Mouse (Mus musculus): ENCODE data around the gene Wipi2. TPM values are rescaled to one million over a fixed set of nuclear protein-coding genes. Genes with fewer than 3 reads are reported as not detected.

Wipi2 gene
- 43.9 and 45.1 TPM in 2 replicates for polyA plus RNA-seq (2015; fragmentation: Nextera tagmentation; extraction: Ambion mirVana)

DNA sequence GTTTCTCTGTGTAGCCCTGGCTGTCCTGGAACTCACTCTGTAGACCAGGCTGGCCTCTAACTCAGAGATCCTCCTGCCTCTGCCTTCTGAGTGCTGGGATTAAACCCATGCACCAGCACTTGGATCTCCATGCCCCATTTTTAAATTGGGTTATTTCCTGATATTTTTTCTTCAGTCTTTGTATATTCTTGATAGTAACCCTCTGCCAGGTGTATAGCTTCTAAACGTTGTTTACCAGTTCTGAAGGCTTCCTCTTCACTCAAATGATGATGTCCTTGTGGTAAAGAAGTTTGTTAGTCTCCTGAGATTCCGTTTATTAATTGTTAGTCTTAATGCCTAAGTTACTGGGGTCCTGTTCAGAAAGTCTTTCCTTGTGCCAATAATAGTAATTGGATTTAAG lies at the start of gene Wipi2:
Gene Wipi2, plus strand, starts transcription at position 301 of the 400 bp plus-strand sequence.
- peak within 1 kb of the TSS; percentile 95 for H3K9ac ChIP-seq (ENCODE audit: low read depth, low read length)
- peak within 1 kb of the TSS; percentile 74 for H3K27ac ChIP-seq (ENCODE audit: low read length)
- no peak for ATAC-seq
- H3K4me2 ChIP-seq (ENCODE audit: low read length) = peak within 1 kb of the TSS; percentile 74
- no peaks in the 10 kb centered on the region for H3K27me3 ChIP-seq (ENCODE audit: control insufficient read depth, insufficient read depth, low read depth, low read length)
- no peaks in the 10 kb centered on the region for H3K9me3 ChIP-seq (replicated peaks; ENCODE audit: control insufficient read depth, low read length, poor library complexity, severe bottlenecking)
- 93% methylated on average over 2 of the region's 2 CpGs for WGBS
- peaks cover 18% of the 10 kb centered on the region for H3K4me1 ChIP-seq (ENCODE audit: control insufficient read depth, insufficient read depth, low read length)
- H3K4me3 ChIP-seq (ENCODE audit: low read depth, low read length) = peak within 1 kb of the TSS; percentile 99
- no peaks in the 10 kb centered on the region for H3K36me3 ChIP-seq (ENCODE audit: control insufficient read depth, insufficient read depth, low read length)

DNA sequence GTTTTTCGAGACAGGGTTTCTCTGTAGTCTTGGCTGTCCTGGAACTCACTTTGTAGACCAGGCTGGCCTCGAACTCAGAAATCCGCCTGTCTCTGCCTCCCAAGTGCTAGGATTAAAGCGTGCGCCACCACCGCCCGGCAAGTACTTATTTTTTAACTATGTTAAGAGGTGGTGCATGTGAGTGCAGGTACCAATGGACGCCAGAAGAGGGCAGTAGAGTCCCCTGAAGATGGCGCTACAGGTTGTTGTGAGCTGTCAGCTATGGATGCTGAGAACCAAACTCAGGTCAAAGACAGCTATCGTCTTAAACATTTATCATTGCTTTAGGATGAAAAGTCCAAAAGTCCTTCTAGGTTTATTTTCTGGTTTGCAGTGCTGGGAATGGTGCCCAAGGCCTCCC lies 49.3 kb upstream of the Wipi2 start:
- H3K4me3 ChIP-seq (ENCODE audit: low read depth, low read length) = no peak overlapping the region
- no peaks in the 10 kb centered on the region for H3K36me3 ChIP-seq (ENCODE audit: control insufficient read depth, insufficient read depth, low read length)
- H3K4me1 ChIP-seq (ENCODE audit: control insufficient read depth, insufficient read depth, low read length) = no peaks in the 10 kb centered on the region
- H3K27ac ChIP-seq (ENCODE audit: low read length) = no peak overlapping the region
- no peaks in the 10 kb centered on the region for H3K27me3 ChIP-seq (ENCODE audit: control insufficient read depth, insufficient read depth, low read depth, low read length)
- no peak overlapping the region for H3K9ac ChIP-seq (ENCODE audit: low read depth, low read length)
- H3K4me2 ChIP-seq (ENCODE audit: low read length) = no peak overlapping the region
- WGBS = 85% methylated on average over 10 of the region's 10 CpGs
- H3K9me3 ChIP-seq (replicated peaks; ENCODE audit: control insufficient read depth, low read length, poor library complexity, severe bottlenecking) = no peaks in the 10 kb centered on the region; the same call in 1 of the 2 replicates
- no peak for ATAC-seq

DNA sequence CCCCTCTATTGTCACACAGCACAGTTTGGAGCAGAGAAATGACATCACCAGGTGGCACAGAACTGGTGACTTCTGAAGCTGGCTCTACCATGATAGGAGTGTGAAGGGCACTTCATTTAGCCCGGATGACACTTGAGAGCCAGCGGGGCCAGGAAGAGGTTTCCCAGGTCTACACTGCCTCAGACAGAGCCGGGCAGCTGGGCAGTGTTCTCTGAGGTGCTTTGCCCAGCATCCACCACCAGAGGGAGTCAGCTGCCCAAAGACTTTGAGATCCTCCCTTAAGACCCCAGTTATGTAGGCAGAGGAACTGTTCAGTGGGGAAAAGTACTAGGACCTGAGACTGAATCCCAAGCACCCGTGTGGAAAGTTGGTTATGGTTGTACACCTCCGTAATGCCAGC lies 46.0 kb upstream of the Wipi2 start:
- Histone ChIP-seq H3K4me2 (ENCODE audit: low read length) (no peak overlapping the region), H3K27me3 (ENCODE audit: control insufficient read depth, insufficient read depth, low read depth, low read length) (no peaks in the 10 kb centered on the region), H3K4me3 (ENCODE audit: low read depth, low read length) (no peak overlapping the region), H3K9me3 (replicated peaks; ENCODE audit: control insufficient read depth, low read length, poor library complexity, severe bottlenecking) (no peaks in the 10 kb centered on the region; the same call in 1 of the 2 replicates), H3K4me1 (ENCODE audit: control insufficient read depth, insufficient read depth, low read length) (peaks cover 6% of the 10 kb centered on the region; the same call in 1 of the 2 replicates), H3K36me3 (ENCODE audit: control insufficient read depth, insufficient read depth, low read length) (no peaks in the 10 kb centered on the region), H3K27ac (ENCODE audit: low read length) (no peak overlapping the region), H3K9ac (ENCODE audit: low read depth, low read length) (no peak overlapping the region)
- WGBS = 11% methylated on average over 5 of the region's 5 CpGs
- peak; percentile 60; the same call in 1 of the 2 replicates for ATAC-seq

DNA sequence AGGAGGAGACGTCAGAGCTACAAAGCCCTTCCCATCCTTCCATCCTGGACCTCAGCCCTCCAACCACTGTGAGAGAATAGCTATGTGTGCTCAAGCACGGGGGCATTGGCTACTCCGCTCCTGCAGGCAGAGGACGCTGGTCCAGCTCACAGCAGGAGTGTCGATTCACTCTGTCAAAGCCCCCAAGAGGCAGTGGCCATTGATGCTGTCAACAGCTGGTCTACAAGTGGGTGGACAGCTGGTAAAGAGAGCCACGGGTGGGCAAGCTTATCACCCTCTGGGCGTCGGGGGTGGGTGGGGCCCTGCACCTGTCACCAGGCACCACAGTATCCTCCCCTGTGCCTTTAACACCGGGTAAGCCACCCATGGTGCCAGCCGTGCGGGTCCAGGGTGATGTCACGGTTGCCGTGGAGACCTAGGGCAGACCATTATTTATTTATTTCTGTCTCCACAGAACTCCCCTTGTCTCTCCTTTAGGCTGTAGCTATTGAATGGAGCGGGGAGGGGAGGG lies 43.8 kb upstream of the Wipi2 start:
- Histone ChIP-seq H3K9me3 (replicated peaks; ENCODE audit: control insufficient read depth, low read length, poor library complexity, severe bottlenecking) (no peaks in the 10 kb centered on the region), H3K4me3 (ENCODE audit: low read depth, low read length) (no peak overlapping the region), H3K4me1 (ENCODE audit: control insufficient read depth, insufficient read depth, low read length) (peaks cover 6% of the 10 kb centered on the region; the same call in 1 of the 2 replicates), H3K27me3 (ENCODE audit: control insufficient read depth, insufficient read depth, low read depth, low read length) (no peaks in the 10 kb centered on the region), H3K9ac (ENCODE audit: low read depth, low read length) (no peak overlapping the region), H3K4me2 (ENCODE audit: low read length) (peak overlapping the region; percentile 30; the same call in 1 of the 2 replicates), H3K27ac (ENCODE audit: low read length) (peak overlapping the region; percentile 51), H3K36me3 (ENCODE audit: control insufficient read depth, insufficient read depth, low read length) (no peaks in the 10 kb centered on the region)
- WGBS = 22% methylated on average over 14 of the region's 14 CpGs
- peak; percentile 93 for ATAC-seq

DNA sequence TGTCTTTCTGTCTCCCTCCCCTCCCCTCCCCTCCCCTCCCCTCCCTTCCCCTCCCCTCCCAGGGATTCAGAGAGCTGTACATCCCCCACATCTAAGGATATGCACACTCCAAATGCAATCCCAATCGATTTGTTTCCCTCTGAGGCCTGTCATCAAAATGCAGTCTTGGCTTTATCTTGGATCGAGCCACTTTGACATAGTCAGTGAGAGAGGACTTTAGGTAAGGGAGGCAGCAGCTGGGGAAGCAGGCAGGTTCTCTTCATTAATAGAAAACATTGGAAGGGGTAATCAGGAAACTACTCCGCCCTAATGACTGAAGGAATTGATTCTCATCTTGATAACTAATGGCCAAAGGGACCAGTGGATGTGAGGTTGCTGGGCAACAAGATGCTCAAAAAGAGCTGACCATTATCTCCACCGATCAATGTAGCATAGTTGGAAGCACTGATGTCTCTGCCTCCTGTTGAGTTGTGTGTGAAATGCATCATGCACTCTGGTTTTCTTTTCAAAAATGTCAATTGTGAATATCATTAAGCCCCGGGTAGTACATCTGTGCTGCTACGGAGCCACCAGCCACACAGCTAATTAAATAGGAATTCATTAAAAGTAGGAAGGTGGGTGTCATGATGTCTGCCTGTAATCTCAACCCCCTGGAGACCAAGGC lies 36.4 kb upstream of the Wipi2 start:
- H3K4me1 ChIP-seq (ENCODE audit: control insufficient read depth, insufficient read depth, low read length) = peaks cover 8% of the 10 kb centered on the region
- WGBS = 37% methylated on average over 6 of the region's 6 CpGs
- peak; percentile 39; the same call in 1 of the 2 replicates for ATAC-seq

GRCm38 (mm10) chr5:142595698-142596097 lies 31.8 kb upstream of the Wipi2 start:
- no peak overlapping the region for H3K4me2 ChIP-seq (ENCODE audit: low read length)
- H3K4me1 ChIP-seq (ENCODE audit: control insufficient read depth, insufficient read depth, low read length) = peaks cover 8% of the 10 kb centered on the region
- H3K4me3 ChIP-seq (ENCODE audit: low read depth, low read length) = no peak overlapping the region
- no peaks in the 10 kb centered on the region for H3K27me3 ChIP-seq (ENCODE audit: control insufficient read depth, insufficient read depth, low read depth, low read length)
- H3K9ac ChIP-seq (ENCODE audit: low read depth, low read length) = no peak overlapping the region
- H3K36me3 ChIP-seq (ENCODE audit: control insufficient read depth, insufficient read depth, low read length) = no peaks in the 10 kb centered on the region
- ATAC-seq = no peak
- no peak overlapping the region for H3K27ac ChIP-seq (ENCODE audit: low read length)
- 75% methylated on average over 2 of the region's 3 CpGs for WGBS
- H3K9me3 ChIP-seq (replicated peaks; ENCODE audit: control insufficient read depth, low read length, poor library complexity, severe bottlenecking) = no peaks in the 10 kb centered on the region

More for the DNA sequence above, 36.4 kb upstream of the Wipi2 start:
- Histone ChIP-seq H3K36me3 (ENCODE audit: control insufficient read depth, insufficient read depth, low read length) (no peaks in the 10 kb centered on the region), H3K27ac (ENCODE audit: low read length) (peak overlapping the region; percentile 55; the same call in 1 of the 2 replicates), H3K4me3 (ENCODE audit: low read depth, low read length) (no peak overlapping the region), H3K9me3 (replicated peaks; ENCODE audit: control insufficient read depth, low read length, poor library complexity, severe bottlenecking) (no peaks in the 10 kb centered on the region), H3K9ac (ENCODE audit: low read depth, low read length) (no peak overlapping the region), H3K27me3 (ENCODE audit: control insufficient read depth, insufficient read depth, low read depth, low read length) (no peaks in the 10 kb centered on the region), H3K4me2 (ENCODE audit: low read length) (no peak overlapping the region)

DNA sequence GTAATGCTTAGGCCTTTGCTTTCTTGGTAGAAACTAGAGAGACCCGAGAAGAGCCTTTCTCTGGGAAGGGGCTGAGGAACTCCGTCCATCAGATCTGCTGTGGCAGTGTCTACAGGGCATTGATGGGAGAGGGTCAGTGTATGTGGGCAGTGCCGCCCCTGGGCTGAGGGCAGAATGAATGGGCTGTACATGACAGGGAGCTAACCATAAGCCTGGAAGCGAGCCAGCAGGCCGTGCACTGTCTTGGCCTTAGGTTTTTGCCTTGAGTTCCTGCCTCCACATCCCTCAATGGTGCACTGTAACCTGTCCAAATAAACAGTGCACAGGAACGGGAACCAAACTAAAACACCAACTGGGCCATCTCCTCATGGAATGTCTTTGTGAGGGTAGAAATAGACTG lies 30.8 kb upstream of the Wipi2 start:
- no peak overlapping the region for H3K27ac ChIP-seq (ENCODE audit: low read length)
- H3K4me2 ChIP-seq (ENCODE audit: low read length) = no peak overlapping the region
- no peaks in the 10 kb centered on the region for H3K9me3 ChIP-seq (replicated peaks; ENCODE audit: control insufficient read depth, low read length, poor library complexity, severe bottlenecking)
- no peaks in the 10 kb centered on the region for H3K4me1 ChIP-seq (ENCODE audit: control insufficient read depth, insufficient read depth, low read length)
- H3K4me3 ChIP-seq (ENCODE audit: low read depth, low read length) = no peak overlapping the region
- ATAC-seq = no peak
- 81% methylated on average over 6 of the region's 6 CpGs for WGBS
- H3K36me3 ChIP-seq (ENCODE audit: control insufficient read depth, insufficient read depth, low read length) = no peaks in the 10 kb centered on the region
- H3K9ac ChIP-seq (ENCODE audit: low read depth, low read length) = no peak overlapping the region
- no peaks in the 10 kb centered on the region for H3K27me3 ChIP-seq (ENCODE audit: control insufficient read depth, insufficient read depth, low read depth, low read length)

GRCm38 (mm10) chr5:142597648-142598390 lies 29.7 kb upstream of the Wipi2 start:
- H3K4me1 ChIP-seq (ENCODE audit: control insufficient read depth, insufficient read depth, low read length) = no peaks in the 10 kb centered on the region
- no peak for ATAC-seq
- WGBS = 81% methylated on average over 6 of the region's 6 CpGs

DNA sequence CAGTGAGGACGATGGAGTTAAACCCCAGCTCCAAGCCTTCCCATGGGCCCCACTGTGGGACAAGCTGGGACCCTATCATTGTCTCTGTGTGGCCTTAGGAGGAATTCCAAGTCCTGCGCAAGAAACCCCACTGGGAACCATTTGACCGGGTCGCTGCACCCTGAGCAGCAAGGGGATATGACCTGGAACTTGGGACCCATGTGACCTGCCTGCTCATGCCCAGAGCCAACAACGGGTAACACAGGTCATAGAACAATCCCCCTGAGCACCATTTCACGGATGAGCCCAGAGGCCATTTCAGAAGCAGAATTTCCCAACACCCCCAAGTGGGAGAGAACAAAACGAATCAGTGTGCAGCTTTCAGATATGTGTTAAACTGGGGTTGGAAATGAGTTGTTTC lies 23.1 kb upstream of the Wipi2 start:
- Histone ChIP-seq H3K9ac (ENCODE audit: low read depth, low read length) (no peak overlapping the region), H3K36me3 (ENCODE audit: control insufficient read depth, insufficient read depth, low read length) (no peaks in the 10 kb centered on the region), H3K9me3 (replicated peaks; ENCODE audit: control insufficient read depth, low read length, poor library complexity, severe bottlenecking) (no peaks in the 10 kb centered on the region), H3K4me1 (ENCODE audit: control insufficient read depth, insufficient read depth, low read length) (no peaks in the 10 kb centered on the region; the same call in 1 of the 2 replicates), H3K27ac (ENCODE audit: low read length) (no peak overlapping the region), H3K4me2 (ENCODE audit: low read length) (no peak overlapping the region), H3K27me3 (ENCODE audit: control insufficient read depth, insufficient read depth, low read depth, low read length) (no peaks in the 10 kb centered on the region), H3K4me3 (ENCODE audit: low read depth, low read length) (no peak overlapping the region)
- ATAC-seq = no peak
- WGBS = 73% methylated on average over 7 of the region's 7 CpGs

More at GRCm38 (mm10) chr5:142597648-142598390, 29.7 kb upstream of the Wipi2 start:
- H3K4me2 ChIP-seq (ENCODE audit: low read length) = no peak overlapping the region
- no peaks in the 10 kb centered on the region for H3K9me3 ChIP-seq (replicated peaks; ENCODE audit: control insufficient read depth, low read length, poor library complexity, severe bottlenecking)
- H3K36me3 ChIP-seq (ENCODE audit: control insufficient read depth, insufficient read depth, low read length) = no peaks in the 10 kb centered on the region
- no peak overlapping the region for H3K9ac ChIP-seq (ENCODE audit: low read depth, low read length)
- no peak overlapping the region for H3K27ac ChIP-seq (ENCODE audit: low read length)
- no peaks in the 10 kb centered on the region for H3K27me3 ChIP-seq (ENCODE audit: control insufficient read depth, insufficient read depth, low read depth, low read length)
- H3K4me3 ChIP-seq (ENCODE audit: low read depth, low read length) = no peak overlapping the region

Data from midbrain, embryonic 16.5 days (tissue).